Mouse (Mus musculus) thymus, postnatal 0 days (tissue): ENCODE data around the gene Syne2. TPM values are rescaled to one million over a fixed set of nuclear protein-coding genes. Genes with fewer than 3 reads are reported as not detected.

Experiments used
- DNase-seq: peaks from one replicate; pipeline ENCODE4 v3.0.0-alpha.2; 2015; ENCODE audit warnings: low spot score
- polyA plus RNA-seq: library from polyadenylated mRNA; unstranded; fragments of >200 nt; fragmentation: Nextera tagmentation; extraction: Ambion mirVana; gene quantifications from 2 replicates; pipeline ENCODE4 v1.2.1, GENCODE M21; 2015

The Syne2 gene
- polyA plus RNA-seq, 1 experiment from 2014 or later: 6.2 TPM

DNA sequence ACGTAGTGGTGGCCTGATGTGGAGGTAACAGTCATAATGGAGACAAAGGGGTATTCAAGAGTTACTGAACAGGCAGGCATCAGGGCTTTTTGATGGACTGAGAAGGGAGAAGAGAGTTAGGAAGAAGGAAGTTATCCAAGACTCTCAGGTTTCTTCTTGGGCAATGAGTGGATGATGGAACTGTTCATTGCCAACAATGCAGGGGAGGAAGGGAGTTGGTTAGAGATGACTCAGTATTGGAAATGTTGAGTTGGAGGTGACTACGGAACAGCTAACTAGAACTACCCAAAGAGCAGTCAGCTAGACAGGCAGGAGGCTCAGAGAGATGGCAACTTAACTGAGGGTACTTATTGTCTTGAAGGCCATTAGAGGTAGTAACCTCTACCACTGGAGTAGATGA is 47.2 kb downstream of the Syne2 start:
- no peak for DNase-seq

DNA sequence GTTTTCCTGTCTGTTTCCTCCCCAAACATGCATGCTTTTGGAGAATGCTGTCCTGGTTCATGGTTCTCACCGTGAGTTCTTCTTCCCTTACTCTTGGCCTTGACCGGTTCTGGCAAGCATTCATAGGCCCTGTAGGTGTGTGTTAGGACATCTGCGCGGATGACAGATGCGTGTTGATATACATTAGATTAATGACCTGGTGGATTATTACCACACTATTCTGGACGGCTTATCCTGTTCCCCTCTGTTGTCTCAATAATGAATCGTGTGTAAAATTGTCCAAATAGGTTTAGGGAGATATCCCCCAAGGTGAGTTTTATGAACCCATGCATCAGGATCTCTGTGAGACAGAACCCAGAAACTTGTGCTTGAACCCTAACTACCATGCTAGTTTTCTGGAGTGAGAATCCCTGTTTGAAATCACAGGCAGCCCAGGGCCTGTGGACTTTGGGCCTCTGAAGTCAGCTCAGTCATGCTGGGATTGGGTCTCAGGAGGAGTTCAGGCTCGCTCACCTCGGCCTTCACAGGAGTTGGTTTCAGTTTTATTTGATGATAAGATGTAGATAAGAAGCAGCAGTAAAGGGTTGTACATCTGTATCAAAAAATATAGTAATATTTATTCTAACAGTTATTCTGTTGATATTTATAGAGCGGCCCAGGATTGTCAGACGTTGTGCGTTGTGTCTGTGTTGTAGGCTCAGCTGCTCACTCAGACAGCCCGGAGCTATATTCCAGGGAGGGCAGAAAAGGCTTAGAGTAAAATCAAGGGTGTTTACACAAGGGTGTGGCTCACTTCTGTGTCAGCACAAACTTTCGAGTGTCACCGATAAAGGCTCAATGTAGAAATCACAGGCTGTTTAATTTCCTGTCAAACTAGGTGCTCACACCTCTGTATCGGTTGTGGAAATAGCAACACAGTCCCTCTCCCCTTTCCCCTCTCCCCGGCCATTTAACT is 48.8 kb downstream of the Syne2 start:
- DNase-seq: no peak

DNA sequence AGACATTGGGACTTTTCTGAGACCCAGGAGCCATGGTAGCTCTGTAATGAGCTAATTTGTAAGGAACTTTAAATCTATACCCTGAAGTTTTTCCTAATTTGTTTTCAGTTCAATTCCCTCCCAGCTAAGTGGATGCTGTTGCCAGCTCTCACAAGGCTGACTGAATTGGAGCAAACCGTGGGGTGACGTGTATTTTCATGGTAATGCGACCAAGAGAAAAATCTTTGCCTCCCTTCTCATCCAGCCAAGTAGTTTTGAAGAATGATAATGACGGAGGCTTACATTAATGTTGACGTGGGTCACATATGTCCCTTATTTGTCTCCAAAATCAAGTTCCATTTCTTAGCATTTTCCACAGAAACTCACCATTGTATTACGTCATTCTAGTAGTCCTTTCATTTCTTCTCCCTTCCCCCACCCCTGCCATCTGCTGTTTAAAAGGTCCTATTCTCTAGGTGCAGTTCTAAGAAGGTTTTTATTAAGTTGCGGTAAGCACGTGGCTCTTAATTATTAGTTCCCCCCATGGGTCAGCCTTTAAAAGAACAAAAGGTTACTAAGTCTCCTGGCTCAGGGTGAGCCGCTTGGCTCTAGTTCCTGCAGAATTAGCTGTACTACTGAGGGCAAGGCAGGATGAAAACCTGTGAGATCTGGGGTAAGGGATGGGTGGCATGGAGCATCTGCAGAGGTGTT is 55.8 kb downstream of the Syne2 start:
- no peak for DNase-seq

DNA sequence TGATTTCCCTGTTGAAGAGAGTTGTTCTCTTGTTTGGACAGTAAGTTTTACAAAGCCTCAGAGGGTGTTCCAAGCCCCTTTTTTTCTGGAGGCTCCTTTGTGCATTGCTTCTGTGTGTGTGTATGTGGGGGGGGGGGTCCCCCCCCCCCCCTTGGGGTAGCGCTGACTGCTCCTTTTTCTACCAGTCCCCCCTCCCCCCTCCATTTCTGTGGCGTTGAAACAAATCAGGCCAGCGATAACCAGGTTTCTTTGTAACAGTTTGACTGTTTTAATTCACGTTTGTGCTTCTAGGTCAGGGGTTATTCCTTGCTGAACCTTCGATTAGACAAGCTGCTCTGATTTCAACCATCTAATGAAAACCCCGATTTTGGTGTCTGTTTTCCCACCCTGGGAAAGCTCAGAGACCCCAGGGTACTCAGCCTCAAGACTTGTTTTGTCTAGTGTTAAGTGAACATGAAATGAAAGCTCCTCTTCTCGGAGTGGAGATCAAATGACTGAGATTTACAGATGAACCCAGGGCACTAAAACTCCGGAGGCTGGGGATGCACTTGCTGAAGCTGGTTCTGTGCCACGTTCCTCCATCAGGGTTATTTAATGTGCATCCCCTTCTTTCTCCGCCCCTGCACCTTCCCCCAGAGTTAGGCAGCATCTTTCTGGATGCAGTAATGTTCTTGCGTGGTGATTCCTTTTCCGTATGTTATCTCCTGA is 56.5 kb downstream of the Syne2 start:
- DNase-seq: no peak

DNA sequence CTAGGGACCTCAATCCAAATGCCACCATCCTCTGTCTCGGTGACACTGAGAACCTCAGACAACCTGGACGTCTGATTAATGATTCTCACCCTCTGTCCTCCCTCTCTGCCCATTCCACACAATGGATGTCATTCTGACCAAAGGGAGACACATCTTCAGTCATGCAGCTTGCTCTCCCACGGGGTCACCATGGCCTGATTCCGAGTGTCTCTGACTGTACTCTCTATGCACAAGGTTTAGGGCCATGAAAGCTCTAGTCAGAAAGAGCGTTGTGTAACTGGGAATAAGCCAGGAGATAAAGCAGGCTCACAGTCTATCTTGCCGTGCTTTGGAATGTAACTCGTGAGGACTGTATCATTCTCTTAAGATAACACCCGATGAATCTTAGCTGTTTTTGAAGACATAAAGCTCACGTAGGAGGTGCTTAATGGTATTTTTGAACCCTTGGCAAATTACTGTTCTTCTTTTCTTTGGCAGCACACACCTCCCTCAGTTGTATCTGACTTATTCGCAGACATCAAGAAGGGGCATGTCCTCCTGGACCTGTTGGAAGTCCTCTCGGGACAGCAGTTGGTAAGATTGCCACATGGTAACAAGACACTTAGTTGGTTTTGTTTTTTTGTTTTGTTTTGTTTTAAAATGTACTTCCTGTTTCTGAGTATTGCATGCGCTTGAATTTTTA is 61.8 kb downstream of the Syne2 start:
- no peak for DNase-seq

DNA sequence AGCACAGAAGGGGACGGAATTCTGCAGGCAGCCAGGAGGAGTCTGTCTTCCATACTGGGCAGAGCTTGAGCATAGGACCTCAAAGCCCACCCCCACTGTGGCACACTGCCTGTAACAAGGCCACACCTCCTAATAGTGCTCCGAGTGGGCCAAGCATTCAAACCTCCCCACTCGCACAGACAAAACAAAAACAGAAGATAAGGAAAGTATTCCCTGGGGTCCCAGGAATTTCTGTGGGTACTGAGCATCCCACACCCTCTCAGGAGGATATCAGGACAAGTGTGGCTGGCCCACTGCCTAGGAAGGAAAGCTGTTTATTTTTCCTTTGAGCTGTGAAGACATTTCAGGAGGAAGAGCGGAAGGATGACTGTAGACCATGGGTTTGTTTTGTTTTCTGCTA is 63.6 kb downstream of the Syne2 start:
- no peak for DNase-seq

DNA sequence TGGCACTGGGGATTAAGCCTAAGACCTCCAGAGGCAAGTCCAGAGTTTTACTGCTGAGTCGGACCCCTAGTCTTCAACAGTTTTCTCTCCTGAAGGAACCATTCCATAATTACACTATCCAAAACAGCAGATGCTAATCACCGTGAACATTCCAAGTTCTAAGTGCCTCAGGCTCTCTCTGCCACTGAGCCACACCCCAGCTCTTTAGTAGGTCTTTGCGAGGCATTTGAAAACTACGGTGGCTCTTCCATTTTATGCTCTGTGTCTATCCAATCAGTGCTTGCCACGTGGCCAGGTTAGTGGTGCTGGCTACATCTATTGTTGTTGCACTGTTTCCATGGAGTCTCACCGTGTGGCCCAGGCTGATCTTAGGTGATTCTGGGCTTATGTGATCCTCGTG is 68.2 kb downstream of the Syne2 start:
- DNase-seq: no peak

DNA sequence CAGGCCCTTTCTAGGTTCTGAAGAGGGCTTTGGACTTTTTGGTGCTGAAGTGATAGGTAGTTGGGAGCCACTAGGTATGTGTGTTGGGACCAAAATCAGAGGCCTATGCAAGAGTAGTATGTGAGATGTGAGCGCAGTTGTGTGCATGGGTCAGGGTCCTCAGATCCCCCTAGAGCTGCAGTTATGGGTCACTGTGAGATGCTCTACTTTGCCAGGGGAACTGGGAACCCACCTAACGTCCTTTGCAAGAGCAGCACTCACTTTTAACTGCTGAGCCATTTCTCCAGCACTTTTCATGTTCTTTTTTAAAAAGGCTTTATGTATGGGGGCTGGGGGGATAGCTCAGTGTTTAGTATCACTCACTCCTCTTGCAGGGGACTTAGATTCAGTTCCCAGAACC is 69.0 kb downstream of the Syne2 start:
- DNase-seq: no peak

DNA sequence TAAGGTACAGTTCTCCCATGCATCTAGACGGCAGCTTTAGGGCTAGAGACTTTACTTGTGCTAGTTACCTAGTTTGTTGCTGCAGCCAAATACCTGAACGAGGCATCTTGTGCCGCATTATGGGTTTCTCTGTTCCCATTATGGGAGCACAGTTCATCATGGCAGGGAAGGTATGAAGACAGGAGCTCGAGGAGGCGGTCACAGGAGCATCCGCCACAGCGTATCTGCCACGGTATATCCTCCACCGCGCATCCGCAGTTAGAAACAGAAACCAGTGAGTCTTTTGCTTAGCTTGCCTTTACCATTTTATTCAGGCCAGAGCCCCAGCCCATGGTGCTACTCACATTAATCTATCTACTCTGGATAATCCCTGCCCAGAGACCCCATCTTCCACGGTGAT is 70.8 kb downstream of the Syne2 start:
- no peak for DNase-seq

DNA sequence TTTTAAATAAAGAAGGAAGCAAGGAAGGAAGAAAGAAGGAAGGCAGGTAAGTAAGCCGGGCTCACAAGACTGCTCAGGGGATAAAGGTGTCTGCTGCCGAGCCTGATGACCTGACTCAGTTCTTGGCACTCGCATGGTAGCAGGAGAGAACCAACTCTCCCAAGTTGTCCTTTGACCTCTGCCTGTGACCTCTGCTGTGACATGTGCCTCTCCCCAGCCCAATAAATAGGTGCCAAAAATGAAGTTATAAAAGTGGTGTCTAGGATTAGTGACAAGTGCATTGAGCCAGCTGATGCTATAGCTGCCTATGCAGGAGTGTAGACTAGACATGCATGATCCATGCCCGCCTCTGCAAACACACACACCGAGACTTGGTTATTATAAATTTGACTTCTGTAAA is 73.3 kb downstream of the Syne2 start:
- DNase-seq: no peak

DNA sequence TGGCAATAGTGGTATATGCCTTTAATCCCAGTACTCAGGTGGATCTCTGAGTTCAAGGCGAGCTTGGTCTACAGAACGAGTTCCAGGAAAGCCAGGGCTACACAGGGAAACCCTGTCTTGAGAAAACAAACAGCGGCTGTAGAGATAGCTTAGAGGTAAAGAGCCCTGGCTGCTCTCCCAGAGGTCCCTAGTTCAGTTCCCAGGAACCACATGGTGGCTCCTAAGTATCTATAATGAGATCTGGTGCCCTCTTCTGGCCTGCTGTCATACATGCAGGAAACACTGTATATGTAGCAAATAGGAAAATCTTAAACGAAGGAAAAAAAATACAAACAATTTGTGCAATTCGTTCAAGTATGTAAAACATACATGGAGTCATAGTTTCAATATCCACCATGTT is 75.5 kb downstream of the Syne2 start:
- no peak for DNase-seq

DNA sequence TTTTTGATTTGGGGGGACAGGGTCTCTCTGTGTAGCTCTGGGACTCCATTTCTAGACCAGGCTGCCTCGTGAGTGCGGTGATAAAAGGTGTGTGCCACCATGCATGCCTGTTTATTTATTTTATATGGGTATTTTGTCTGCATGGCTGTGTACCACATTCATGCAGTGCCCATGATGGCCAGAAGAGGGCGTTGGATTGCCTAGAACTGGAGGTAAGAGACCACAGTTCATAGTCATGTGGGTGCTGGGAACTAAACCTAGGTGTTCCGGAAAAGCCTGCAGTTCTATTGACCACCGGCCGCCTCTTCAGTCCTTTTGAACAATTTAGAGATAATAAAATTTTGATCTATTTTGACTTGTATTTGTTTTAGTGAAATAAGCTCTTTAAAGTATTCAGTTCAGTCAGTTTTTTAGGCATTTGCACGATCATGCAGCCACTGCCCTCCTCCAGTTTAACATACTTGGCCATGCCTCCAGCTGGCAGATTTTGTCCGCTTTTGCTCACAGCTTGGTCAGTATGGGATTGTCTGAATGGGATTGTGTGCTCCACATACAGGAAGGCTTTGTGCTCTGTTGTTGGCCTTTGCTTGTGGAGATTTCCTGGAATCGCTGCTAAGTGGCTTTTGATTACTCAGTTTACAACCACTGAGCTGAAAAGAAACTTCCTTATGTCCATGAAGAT is 76.5 kb downstream of the Syne2 start:
- no peak for DNase-seq

DNA sequence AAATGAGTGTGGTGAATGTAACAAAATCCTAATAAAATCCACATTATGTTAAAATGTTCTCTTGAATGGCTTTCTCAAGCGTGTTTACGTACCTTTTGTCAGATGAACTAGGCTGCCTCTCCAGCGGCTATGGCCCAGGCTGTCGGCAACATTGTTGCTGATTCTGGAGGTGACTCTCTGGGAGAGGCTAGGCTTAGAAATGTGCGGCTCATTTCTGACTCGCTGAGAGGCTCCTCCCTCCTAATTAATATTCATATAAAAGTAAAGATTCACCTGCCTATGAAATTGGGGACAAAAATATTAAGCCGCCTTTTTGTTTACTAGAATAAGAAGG is 77.0 kb downstream of the Syne2 start:
- no peak for DNase-seq

DNA sequence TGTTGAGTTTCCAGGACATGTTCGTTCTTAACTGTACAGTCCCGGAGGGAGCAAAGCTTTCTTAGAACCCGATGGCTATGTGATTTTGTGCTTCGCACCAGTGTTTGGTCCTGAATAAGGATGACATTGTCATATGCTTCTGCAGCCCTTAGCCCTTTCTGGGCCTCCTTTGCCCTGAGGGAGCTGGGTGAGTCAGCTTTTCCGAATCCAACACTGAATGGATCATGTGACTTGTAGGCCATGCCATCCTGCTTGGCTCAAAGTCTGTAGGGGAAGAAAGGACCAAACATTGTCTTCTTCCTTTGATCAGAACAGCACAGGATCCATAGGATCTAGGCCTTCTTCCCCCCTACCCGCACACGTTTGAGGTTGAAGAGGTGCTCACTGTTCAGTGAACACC is 79.9 kb downstream of the Syne2 start:
- DNase-seq: no peak

DNA sequence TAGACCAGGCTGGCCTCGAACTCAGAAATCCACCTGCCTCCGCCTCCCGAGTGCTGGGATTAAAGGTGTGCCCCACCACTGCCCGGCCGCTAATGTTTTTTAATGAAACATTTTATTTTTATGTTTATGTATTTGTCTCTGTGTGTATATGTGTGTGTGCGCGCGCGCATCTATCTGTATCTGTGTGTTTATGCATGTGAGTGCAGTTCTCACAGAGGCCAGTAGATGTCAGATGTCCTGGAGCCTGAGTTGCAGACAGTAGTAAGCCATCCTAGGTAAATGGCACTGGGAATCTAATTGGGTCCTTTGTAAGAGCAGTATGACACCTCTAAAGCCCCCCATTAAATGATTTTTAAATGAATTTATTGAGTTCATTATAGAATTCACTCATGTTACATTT is 83.8 kb downstream of the Syne2 start:
- no peak for DNase-seq

DNA sequence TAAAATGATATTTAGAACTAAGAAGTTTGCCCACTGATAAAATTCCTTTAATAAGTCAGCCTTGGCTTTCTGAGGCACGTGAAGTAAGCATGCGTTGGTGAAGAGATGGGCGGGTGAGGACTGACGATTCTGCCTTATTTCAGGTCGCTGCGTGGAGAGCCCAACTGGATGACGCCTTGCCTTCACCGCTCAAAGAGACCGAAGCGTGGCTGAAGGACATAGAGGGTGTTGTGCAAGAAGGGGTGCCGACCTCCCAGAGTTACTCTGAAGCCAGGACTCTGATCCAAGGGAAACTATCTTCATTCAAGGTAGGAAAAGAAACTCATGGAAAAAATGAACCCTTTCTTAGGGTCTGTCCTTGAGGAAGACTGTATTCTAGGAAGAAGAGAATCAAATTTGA is 86.1 kb downstream of the Syne2 start:
- DNase-seq: no peak

DNA sequence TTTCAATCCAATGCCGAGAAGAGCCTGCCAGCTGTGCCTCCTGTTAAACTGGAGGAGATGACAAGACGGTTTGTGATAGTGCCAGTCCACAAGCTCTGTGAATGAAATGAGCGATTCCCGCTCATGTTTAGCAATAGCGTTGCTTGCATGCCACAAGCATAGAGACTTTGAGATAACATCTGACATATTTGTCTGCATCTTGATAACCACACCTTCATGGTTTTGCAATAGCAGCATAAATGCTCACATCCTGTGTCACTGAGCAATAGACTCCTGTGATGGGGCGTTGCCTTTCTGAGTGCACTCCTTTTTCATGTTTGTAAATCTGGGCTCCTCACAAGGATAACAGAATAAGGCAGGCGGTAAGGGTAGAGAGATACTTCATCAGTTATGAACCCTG is 87.4 kb downstream of the Syne2 start:
- DNase-seq: no peak

DNA sequence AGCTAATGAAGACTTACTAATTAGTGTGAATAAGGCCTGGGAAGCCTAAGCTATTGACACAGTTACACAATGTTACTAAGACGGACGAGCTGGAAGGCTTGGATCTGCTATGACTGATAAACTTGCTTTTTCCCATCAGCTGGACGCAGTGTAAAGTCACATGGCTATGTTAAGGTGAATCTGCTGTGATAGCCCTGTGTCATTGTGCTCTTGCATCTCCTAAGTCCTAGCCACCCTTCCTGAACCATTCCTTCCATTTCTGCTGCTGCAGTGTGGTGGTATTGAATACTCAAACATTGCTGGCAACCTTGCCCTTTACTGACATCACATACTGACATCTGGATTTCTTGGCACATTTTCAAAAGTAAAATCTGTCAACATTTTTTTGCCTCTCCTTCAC is 90.5 kb downstream of the Syne2 start:
- DNase-seq: no peak

DNA sequence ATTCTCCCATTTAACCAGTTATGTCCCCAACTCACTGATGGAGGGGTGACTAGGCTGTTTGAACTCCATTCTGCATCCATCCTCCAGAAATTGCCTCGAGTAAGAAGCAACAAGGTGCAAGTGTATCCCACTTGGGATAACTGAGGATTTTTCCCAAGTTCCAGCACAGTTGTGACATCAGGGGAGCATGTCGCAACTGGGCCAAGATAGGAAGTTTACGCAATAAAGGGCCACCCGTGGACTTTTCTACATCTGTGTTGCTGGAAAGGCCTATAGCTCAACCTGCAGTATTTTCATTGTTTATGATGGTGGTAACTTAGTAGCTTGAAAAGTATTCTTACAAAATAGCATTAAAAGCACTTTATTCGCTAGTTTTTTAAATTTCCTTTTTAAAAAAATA is 97.8 kb downstream of the Syne2 start:
- no peak for DNase-seq

DNA sequence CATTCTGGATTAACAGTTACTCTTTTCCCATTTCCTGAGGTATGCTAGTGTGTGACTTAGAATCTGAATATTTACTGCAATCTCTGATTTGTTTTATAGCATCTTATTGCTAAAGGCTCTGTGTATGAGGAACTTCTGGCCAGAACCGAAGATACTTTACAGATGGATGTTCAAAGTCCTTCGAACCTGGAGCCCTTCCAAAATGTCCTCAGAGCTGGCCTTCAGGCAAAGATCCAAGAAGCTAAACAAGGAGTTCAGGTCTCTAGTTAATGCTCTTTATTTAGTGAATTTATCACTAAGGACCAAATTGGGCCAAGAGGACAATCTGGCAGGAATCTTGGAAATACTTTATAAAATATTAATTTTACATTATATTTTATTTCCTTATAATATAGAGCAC is 100.5 kb downstream of the Syne2 start:
- DNase-seq: no peak

DNA sequence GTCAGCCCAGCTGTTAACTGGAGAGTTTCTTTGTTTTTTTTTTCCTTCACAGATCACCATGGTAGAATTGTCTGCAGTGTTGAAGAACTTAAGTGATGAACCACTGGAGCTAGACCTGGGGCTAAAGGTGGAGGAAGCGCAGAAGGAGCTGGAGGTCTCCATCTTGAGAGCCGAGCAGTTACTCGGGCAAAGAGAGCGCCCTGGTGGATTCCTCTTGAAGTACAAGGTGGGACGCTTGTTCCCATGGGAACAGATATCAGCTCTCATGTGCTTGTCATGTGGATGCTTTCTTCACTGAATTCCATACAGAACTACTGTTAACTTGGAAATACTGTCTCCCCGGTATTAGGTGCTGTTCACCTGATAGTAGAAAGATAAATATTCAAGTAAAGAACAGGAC is 101.0 kb downstream of the Syne2 start:
- no peak for DNase-seq
